Comparison of ENCODE assay signal across 20 mouse cellular contexts in the genomic region with DNA sequence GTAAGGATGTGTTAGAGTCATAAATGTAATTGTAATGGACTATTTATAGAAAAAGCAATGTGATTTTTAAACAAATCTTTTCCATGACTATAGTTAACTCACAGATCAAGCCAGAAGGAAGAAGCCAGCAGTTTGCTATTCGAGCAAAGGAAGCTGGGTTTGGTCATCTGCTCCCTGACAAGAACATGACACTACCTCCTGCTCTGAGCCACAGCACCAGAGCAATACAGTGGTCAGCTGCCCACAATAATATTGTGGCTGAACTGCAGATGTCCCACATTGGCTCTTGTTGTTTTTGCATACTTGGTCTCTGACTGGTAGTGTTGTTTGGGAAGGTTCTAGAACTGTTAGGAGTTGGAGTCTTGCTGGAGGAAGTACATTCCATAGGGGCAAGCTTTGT.
DNase-seq lines count a peak whose midpoint lies in the region; ATAC-seq and TF ChIP-seq lines count a peak whose summit lies in the region.
"Had no signal": no experiment of that assay in that cellular context is flagged by ENCODE, and none has a peak within 500 bp of the region (broad histone marks: within the 10 kb centered on the region; RNA-seq: fewer than 3 reads in every experiment).

No protein-coding gene starts in this region.

- no peak for ATAC-seq in forebrain, embryonic 13.5 days
- no peak for ATAC-seq in hindbrain, embryonic 13.5 days (ENCODE audit: low FRiP score)
- ATAC-seq in forebrain, embryonic 16.5 days, result no peak
- ATAC-seq: intestine, embryonic 16.5 days had no signal

- H3K79me2 ChIP-seq in C2C12 (ENCODE audit: control insufficient read depth, insufficient read depth), result no peaks in the 10 kb centered on the region

- no peak overlapping the region for H3ac ChIP-seq in C2C12 (ENCODE audit: control insufficient read depth, insufficient read length, low read depth)

- H3K9me3 ChIP-seq in forebrain, embryonic 13.5 days (replicated peaks), result no peaks in the 10 kb centered on the region
- no peaks in the 10 kb centered on the region for H3K9me3 ChIP-seq in forebrain, embryonic 10.5 days
- no peaks in the 10 kb centered on the region for H3K9me3 ChIP-seq in hindbrain, embryonic 10.5 days
- H3K9me3 ChIP-seq in hindbrain, embryonic 13.5 days, result no peaks in the 10 kb centered on the region
- H3K9me3 ChIP-seq in forebrain, embryonic 16.5 days (ENCODE audit: control insufficient read depth, low read length), result no peaks in the 10 kb centered on the region
- H3K9me3 ChIP-seq: hindbrain, embryonic 15.5 days; liver, embryonic 13.5 days; lung, embryonic 15.5 days; neural tube, embryonic 12.5 days had no signal

- no peak overlapping the region for H3K4me2 ChIP-seq in forebrain, embryonic 13.5 days
- no peak overlapping the region for H3K4me2 ChIP-seq in hindbrain, embryonic 13.5 days
- no peak overlapping the region for H3K4me2 ChIP-seq in forebrain, embryonic 16.5 days (ENCODE audit: low read length)
- H3K4me2 ChIP-seq: hindbrain, embryonic 15.5 days; liver, embryonic 13.5 days; lung, embryonic 15.5 days; neural tube, embryonic 12.5 days had no signal

- TF ChIP-seq CTCF in C2C12 (IDR thresholded peaks at IDR 0.05; ENCODE audit: control insufficient read depth, insufficient read depth, insufficient read length), result no peak

- no peaks in the 10 kb centered on the region for H3K27me3 ChIP-seq in forebrain, embryonic 13.5 days
- no peaks in the 10 kb centered on the region for H3K27me3 ChIP-seq in forebrain, embryonic 10.5 days (ENCODE audit: poor library complexity, severe bottlenecking)
- no peaks in the 10 kb centered on the region for H3K27me3 ChIP-seq in hindbrain, embryonic 10.5 days (ENCODE audit: insufficient read depth, poor library complexity, severe bottlenecking)
- H3K27me3 ChIP-seq in hindbrain, embryonic 13.5 days, result no peaks in the 10 kb centered on the region
- H3K27me3 ChIP-seq in C2C12 (ENCODE audit: control insufficient read depth, insufficient read depth, insufficient read length), result no peaks in the 10 kb centered on the region
- no peaks in the 10 kb centered on the region for H3K27me3 ChIP-seq in forebrain, embryonic 16.5 days (replicated peaks; ENCODE audit: control insufficient read depth, insufficient read depth, low read length)
- H3K27me3 ChIP-seq: hindbrain, embryonic 15.5 days; liver, embryonic 13.5 days; lung, embryonic 15.5 days; neural tube, embryonic 12.5 days had no signal

- H3K4me3 ChIP-seq in forebrain, embryonic 13.5 days, result no peak overlapping the region
- H3K4me3 ChIP-seq in forebrain, embryonic 10.5 days, result no peak overlapping the region
- H3K4me3 ChIP-seq in hindbrain, embryonic 10.5 days, result no peak overlapping the region
- no peak overlapping the region for H3K4me3 ChIP-seq in hindbrain, embryonic 13.5 days
- H3K4me3 ChIP-seq in C2C12 (ENCODE audit: insufficient read depth, poor library complexity, severe bottlenecking), result no peak overlapping the region
- H3K4me3 ChIP-seq in forebrain, embryonic 16.5 days (replicated peaks; ENCODE audit: low read length), result no peak overlapping the region
- H3K4me3 ChIP-seq: hindbrain, embryonic 15.5 days; liver, embryonic 13.5 days; lung, embryonic 15.5 days; neural tube, embryonic 12.5 days had no signal

- peak overlapping the region; percentile 75 for H3K27ac ChIP-seq in forebrain, embryonic 13.5 days
- H3K27ac ChIP-seq in forebrain, embryonic 10.5 days, result no peak overlapping the region
- peak overlapping the region; percentile 29; the same call in 1 of the 2 replicates for H3K27ac ChIP-seq in hindbrain, embryonic 10.5 days
- H3K27ac ChIP-seq in hindbrain, embryonic 13.5 days, result no peak overlapping the region
- H3K27ac ChIP-seq in forebrain, embryonic 16.5 days (ENCODE audit: low read length), result peak overlapping the region; percentile 97
- H3K27ac ChIP-seq: hindbrain, embryonic 15.5 days; kidney, postnatal 0 days; liver, embryonic 13.5 days; lung, embryonic 15.5 days; macrophage; neural tube, embryonic 12.5 days had no signal

- peaks cover 46% of the 10 kb centered on the region for H3K4me1 ChIP-seq in forebrain, embryonic 13.5 days
- H3K4me1 ChIP-seq in forebrain, embryonic 10.5 days, result peaks cover 25% of the 10 kb centered on the region
- peaks cover 15% of the 10 kb centered on the region for H3K4me1 ChIP-seq in hindbrain, embryonic 10.5 days (replicated peaks)
- peaks cover 17% of the 10 kb centered on the region for H3K4me1 ChIP-seq in hindbrain, embryonic 13.5 days (replicated peaks)
- H3K4me1 ChIP-seq in forebrain, embryonic 16.5 days (replicated peaks; ENCODE audit: control insufficient read depth, insufficient read depth, low read length), result peaks cover 31% of the 10 kb centered on the region
- H3K4me1 ChIP-seq: liver, embryonic 13.5 days had no signal

- H3K9ac ChIP-seq in forebrain, embryonic 13.5 days, result no peak overlapping the region
- no peak overlapping the region for H3K9ac ChIP-seq in hindbrain, embryonic 13.5 days
- no peak overlapping the region for H3K9ac ChIP-seq in forebrain, embryonic 16.5 days (replicated peaks; ENCODE audit: low read depth, low read length)
- H3K9ac ChIP-seq: hindbrain, embryonic 15.5 days; liver, embryonic 13.5 days; lung, embryonic 15.5 days; neural tube, embryonic 12.5 days had no signal

- no peaks in the 10 kb centered on the region for H3K36me3 ChIP-seq in forebrain, embryonic 13.5 days (ENCODE audit: poor library complexity, severe bottlenecking)
- no peaks in the 10 kb centered on the region for H3K36me3 ChIP-seq in forebrain, embryonic 10.5 days (replicated peaks)
- H3K36me3 ChIP-seq in hindbrain, embryonic 10.5 days, result no peaks in the 10 kb centered on the region
- H3K36me3 ChIP-seq in hindbrain, embryonic 13.5 days, result no peaks in the 10 kb centered on the region
- H3K36me3 ChIP-seq in C2C12 (ENCODE audit: control insufficient read depth, insufficient read depth), result no peaks in the 10 kb centered on the region
- H3K36me3 ChIP-seq in forebrain, embryonic 16.5 days (ENCODE audit: control insufficient read depth, insufficient read depth), result no peaks in the 10 kb centered on the region
- H3K36me3 ChIP-seq: hindbrain, embryonic 15.5 days; liver, embryonic 13.5 days; lung, embryonic 15.5 days; neural tube, embryonic 12.5 days had no signal

- no peaks in the 10 kb centered on the region for H3K79me3 ChIP-seq in C2C12 (ENCODE audit: low read depth)

- no peak for DNase-seq in forebrain, embryonic 10.5 days (ENCODE audit: extremely low spot score, low spot score)
- DNase-seq in hindbrain, embryonic 10.5 days (ENCODE audit: low spot score), result no peak
- no peak for DNase-seq in frontal cortex, postnatal 10 days (ENCODE audit: low spot score in 2 of 2)
- no peak for DNase-seq in thymus, postnatal 36 days
- DNase-seq: adrenal gland, postnatal 25 days; B cell, adult 2 months; cerebellum, adult 2 months; heart, adult 18-20 months; liver, embryonic 13.5 days; thymus, postnatal 14 days had no signal

- WGBS in forebrain, embryonic 13.5 days, result 87% methylated on average over 1 of the region's 1 CpGs
- WGBS in forebrain, embryonic 10.5 days, result 95% methylated on average over 1 of the region's 1 CpGs
- 82% methylated on average over 1 of the region's 1 CpGs for WGBS in hindbrain, embryonic 10.5 days
- WGBS in hindbrain, embryonic 13.5 days, result 77% methylated on average over 1 of the region's 1 CpGs
- WGBS in forebrain, embryonic 16.5 days, result 87% methylated on average over 1 of the region's 1 CpGs

TF ChIP-seq in C2C12, 6 proteins besides CTCF, POLR2A, EP300 and RAD21:
- TF ChIP-seq CEBPB (IDR thresholded peaks at IDR 0.05; ENCODE audit: low read depth) (no peak), MYOD1 (IDR thresholded peaks at IDR 0.05; ENCODE audit: control insufficient read depth, insufficient read length, low read depth) (peak; percentile 73), USF1 (IDR thresholded peaks at IDR 0.05; ENCODE audit: low read depth) (peak; percentile 53), FOSL1 (IDR thresholded peaks at IDR 0.05; ENCODE audit: insufficient read depth, low read length, poor library complexity, severe bottlenecking) (no peak), MAX (IDR thresholded peaks at IDR 0.05) (no peak), MYOG (IDR thresholded peaks at IDR 0.05; ENCODE audit: control insufficient read depth, extremely low read depth, insufficient read length) (no peak)

Comparison
In these comparisons a context has a peak if more than half of its experiments do, and no peak if none do; other contexts are left out.
1. H3K27ac ChIP-seq: peak in forebrain, embryonic 13.5 days (single experiment), hindbrain, embryonic 10.5 days (single experiment) and forebrain, embryonic 16.5 days (single experiment); none in forebrain, embryonic 10.5 days (single experiment) and hindbrain, embryonic 13.5 days (single experiment).